Mouse (Mus musculus): ENCODE results near the gene Wiz.

DNA sequence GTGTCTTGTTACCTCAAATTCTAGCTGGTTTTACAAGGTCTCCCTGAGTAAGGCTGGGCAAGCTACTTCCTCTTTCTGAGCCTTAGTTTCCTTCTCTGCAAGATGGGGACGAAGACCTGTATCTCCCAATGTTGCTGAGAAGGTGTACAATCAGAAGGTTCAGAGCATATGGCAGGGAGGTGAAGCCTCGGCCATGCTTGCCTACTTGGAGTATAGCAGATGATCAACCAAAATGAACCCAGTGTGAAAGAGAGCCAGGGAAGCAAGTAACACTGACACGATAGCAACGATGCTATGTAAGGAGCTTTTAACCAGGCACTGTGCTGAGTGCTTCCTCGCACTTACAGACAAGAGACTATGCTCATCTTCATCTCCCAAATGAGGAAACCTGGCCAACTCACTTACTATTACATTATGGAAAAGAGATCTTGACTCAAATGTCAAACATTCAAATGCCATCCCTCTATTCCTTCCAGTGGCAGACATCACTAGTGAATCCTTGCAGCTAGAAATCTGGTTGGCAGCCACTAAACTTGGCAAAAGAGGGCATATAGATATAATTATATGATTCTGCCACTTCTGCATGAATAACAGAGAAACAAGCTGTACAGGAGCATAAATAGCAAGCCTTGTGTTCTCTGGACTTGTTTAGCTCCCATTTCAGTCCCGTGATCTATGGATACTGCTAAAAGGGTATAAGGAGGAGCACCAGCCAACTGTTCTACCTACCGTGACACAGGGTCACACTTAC lies 30.9 kb downstream of the Wiz start:
- no peak for TF ChIP-seq CTCF (IDR thresholded peaks at IDR 0.05; ENCODE audit: borderline replicate concordance, extremely low read depth, insufficient read depth, insufficient read length)
- TF ChIP-seq POLR2A (IDR thresholded peaks at IDR 0.05; ENCODE audit: borderline replicate concordance, extremely low read depth, insufficient read depth, insufficient read length, poor library complexity, severe bottlenecking): no peak
